Mouse (Mus musculus) B cell, adult 2 months (primary cell): ENCODE data around the gene Btbd35f8.
"Not testable (repeated sequence)": the region's sequence is repeated elsewhere in the genome, so short reads cannot be mapped to it uniquely, and the experiment has no call there.

Experiments
- DNase-seq, 2 experiments: peaks; one replicate each; pipeline ENCODE4 v3.0.0; 2022

Btbd35f8 gene

GRCm38 (mm10) chrX:34450224-34450623, at the start of gene Btbd35f8:
Btbd35f8 (plus strand) TSS chrX:34450524.
- not testable (repeated sequence) for DNase-seq
